Mouse (Mus musculus) Patski (cell line): ENCODE results near the gene Ociad2. TPM values are rescaled to one million over a fixed set of nuclear protein-coding genes. Genes with fewer than 3 reads are reported as not detected.

Source experiments
- ATAC-seq: fragments of 100-300 bp; one replicate; pipeline ENCODE4 v1.8.0; 2021
- CTCF ChIA-PET: fragments of 350-600 bp; sonication (Branson Sonifier 250); formaldehyde crosslinking; loops from one replicate; lab custom pipeline; 2022; ENCODE audit warnings: inconsistent platforms; lab: Charles Lee
- POLR2A ChIA-PET: fragments of 350-600 bp; sonication (Branson Sonifier 250); formaldehyde crosslinking; loops from one replicate; lab custom pipeline; 2022; ENCODE audit warnings: antibody characterized with exemption, inconsistent platforms; lab: Charles Lee
- DNase-seq: peaks from one replicate; pipeline ENCODE4 v3.0.0-alpha.2; 2011; ENCODE audit warnings: low read depth, low spot score
- H3K27me3 ChIP-seq: fragments of 371-371 bp; one replicate; pipeline ENCODE4 v1.5.1; 2021
- CTCF ChIP-seq: fragments of 100-300 bp; IDR thresholded peaks from one replicate; pipeline ENCODE4 v1.5.1; 2021
- in situ Hi-C: fragments of 300-500 bp; cut with MboI; formaldehyde crosslinking; loops from 3 replicates; pipeline ENCODE4 v1.11.1; 2018; ENCODE audit warnings: low pct_unique_long_range_greater_than_20kb, mixed read lengths
- polyA plus RNA-seq: library from polyadenylated mRNA; unstranded; gene quantifications from one replicate; pipeline ENCODE4 v1.2.3, GENCODE M21; 2021

Gene Ociad2
- polyA plus RNA-seq, 1 experiment from 2014 or later = 46.1 TPM

DNA sequence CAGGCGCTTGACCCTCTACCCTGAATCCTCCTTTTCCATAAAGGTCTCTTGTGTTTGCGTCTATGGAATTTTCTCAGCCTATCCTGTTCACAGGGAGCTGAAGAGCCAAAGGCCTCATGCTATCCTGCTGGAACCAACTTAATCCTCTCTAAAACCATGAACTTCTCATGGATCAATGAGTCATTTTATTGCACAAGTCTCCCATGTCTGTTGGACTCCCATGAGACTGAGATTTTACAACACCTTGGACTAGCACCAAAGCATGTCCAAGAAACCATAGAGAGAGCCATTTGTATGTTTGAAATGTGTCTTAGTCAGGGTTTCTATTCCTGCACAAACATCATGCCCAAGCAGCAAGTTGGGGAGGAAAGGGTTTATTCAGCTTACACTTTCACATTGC lies 26.2 kb downstream of the Ociad2 start:
- DNase-seq (no peak), ATAC-seq (peak; percentile 47)
- in situ Hi-C loops = no loop called here
- CTCF ChIA-PET = interaction anchor here (0.9 to 1.9 kb wide), 6 partner anchors 10 to 199 kb away, joined by 3 to 4 read pairs (median 4); no protein-coding TSS in a partner anchor
- H3K27me3 ChIP-seq = no peaks in the 10 kb centered on the region
- TF ChIP-seq CTCF = no peak
- POLR2A ChIA-PET = interaction anchor here (1.0 kb wide), 1 partner anchor 176 kb away, joined by 3 read pairs; no protein-coding TSS in a partner anchor

- ChIA-PET POLR2A (no interaction called here), CTCF (interaction anchor here (1.4 to 1.6 kb wide), 3 partner anchors 11 to 69 kb away, joined by 3 to 4 read pairs (median 4); no protein-coding TSS in a partner anchor)
- no peak for TF ChIP-seq CTCF
- in situ Hi-C loops = no loop called here
- DNase-seq = no peak
- no peaks in the 10 kb centered on the region for H3K27me3 ChIP-seq
- ATAC-seq = no peak
These were observed 27.2 kb downstream of the Ociad2 start for GRCm38 (mm10) chr5:73313591-73313990.

DNA sequence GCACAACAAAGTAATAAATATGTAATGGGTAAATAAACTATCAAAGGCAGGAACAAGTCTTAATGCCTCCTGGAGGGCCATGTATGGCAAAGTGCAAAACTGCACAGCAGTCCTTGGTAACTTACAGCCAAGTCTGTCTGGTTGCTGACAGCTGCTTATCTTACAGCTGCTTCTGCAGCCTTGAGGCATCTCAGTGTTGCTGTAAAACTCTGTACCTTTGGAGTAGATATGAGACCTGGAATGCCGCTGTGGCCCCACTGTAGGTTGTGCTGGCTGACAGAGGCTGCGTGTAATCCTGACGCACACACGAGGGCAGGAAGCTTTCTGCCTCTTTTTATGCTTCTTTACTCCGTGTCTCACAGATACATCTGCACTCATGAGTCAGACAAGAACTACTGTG lies 29.4 kb downstream of the Ociad2 start:
- no peak for DNase-seq
- H3K27me3 ChIP-seq = no peaks in the 10 kb centered on the region
- no peak for ATAC-seq
- no peak for TF ChIP-seq CTCF
- CTCF ChIA-PET = interaction anchor here (1.3 kb wide), 1 partner anchor 16 kb away, joined by 4 read pairs; no protein-coding TSS in a partner anchor
- POLR2A ChIA-PET = no interaction called here
- in situ Hi-C loops = no loop called here

- ATAC-seq = no peak
These were observed 30.4 kb downstream of the Ociad2 start for GRCm38 (mm10) chr5:73310401-73310800.

GRCm38 (mm10) chr5:73309496-73309895 lies 31.3 kb downstream of the Ociad2 start:
- no peaks in the 10 kb centered on the region for H3K27me3 ChIP-seq
- DNase-seq (no peak), ATAC-seq (no peak)
- ChIA-PET POLR2A (interaction anchor here (0.5 to 1.0 kb wide), 3 partner anchors 12 to 155 kb away, joined by 3 to 4 read pairs (median 3); no protein-coding TSS in a partner anchor), CTCF (interaction anchor here (0.8 to 2.1 kb wide), 3 partner anchors 10 to 73 kb away, joined by 3 to 6 read pairs (median 3); no protein-coding TSS in a partner anchor)
- in situ Hi-C loops = no loop called here
- TF ChIP-seq CTCF = no peak

More at GRCm38 (mm10) chr5:73310401-73310800, 30.4 kb downstream of the Ociad2 start:
- CTCF ChIA-PET = interaction anchor here (1.4 to 2.1 kb wide), 2 partner anchors 11 to 70 kb away, joined by 3 to 6 read pairs; no protein-coding TSS in a partner anchor
- POLR2A ChIA-PET = no interaction called here
- H3K27me3 ChIP-seq = no peaks in the 10 kb centered on the region
- DNase-seq = no peak
- in situ Hi-C loops = no loop called here
- TF ChIP-seq CTCF = no peak

DNA sequence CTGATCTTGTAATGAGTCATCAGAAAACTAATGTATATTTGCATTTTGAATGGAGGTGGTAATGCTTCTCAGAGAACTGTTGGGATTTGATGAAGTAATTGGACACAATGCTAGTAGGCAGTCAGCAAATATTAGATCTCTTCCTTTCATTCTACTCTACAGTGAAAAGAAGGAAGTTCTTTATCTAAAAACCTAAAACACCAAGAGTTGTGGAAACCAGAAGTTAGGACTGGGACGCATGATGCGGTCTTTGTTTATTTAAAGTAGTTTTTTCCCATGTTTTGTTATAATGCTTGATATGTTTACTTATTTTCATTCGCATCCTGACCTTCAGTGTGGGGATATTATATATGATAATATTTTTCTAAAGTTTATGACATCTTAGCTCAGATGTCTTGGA lies 33.5 kb downstream of the Ociad2 start:
- ChIA-PET POLR2A (no interaction called here), CTCF (interaction anchor here (1.2 kb wide), 1 partner anchor 14 kb away, joined by 3 read pairs; no protein-coding TSS in a partner anchor)
- in situ Hi-C loops = no loop called here
- TF ChIP-seq CTCF = no peak
- ATAC-seq (no peak), DNase-seq (no peak)
- H3K27me3 ChIP-seq = no peaks in the 10 kb centered on the region

- in situ Hi-C loops = no loop called here
- no peak for TF ChIP-seq CTCF
- CTCF ChIA-PET = interaction anchor here (1.4 kb wide), 1 partner anchor 9 kb away, joined by 3 read pairs; no protein-coding TSS in a partner anchor
These were observed 34.3 kb downstream of the Ociad2 start for GRCm38 (mm10) chr5:73306486-73306885.

DNA sequence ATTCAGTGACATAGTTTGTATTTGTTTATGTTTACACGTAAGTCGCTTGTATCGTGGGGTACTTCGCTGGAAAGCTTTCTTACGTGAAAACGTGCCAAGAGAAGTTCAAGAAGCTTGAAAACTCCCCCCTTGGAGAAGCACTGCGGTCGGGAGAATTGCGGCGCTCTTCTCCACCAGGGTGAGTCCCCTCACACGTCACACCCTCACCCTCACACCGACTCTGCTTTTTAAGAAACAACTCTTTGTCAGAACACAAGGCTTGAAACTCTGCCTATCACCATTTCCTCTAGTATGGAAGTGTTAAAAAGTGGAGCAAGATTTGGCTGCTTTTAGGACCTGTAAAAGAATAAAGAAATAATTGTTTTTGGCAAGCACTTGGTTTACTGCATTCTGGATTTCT lies 36.3 kb downstream of the Ociad2 start:
- no peaks in the 10 kb centered on the region for H3K27me3 ChIP-seq
- DNase-seq (no peak), ATAC-seq (no peak)
- in situ Hi-C loops = no loop called here
- ChIA-PET CTCF (interaction anchor here (1.3 to 1.8 kb wide), 3 partner anchors 10 to 171 kb away, joined by 3 to 4 read pairs (median 4); no protein-coding TSS in a partner anchor), POLR2A (no interaction called here)
- no peak for TF ChIP-seq CTCF

More at GRCm38 (mm10) chr5:73306486-73306885, 34.3 kb downstream of the Ociad2 start:
- DNase-seq (no peak), ATAC-seq (no peak)
- POLR2A ChIA-PET = no interaction called here
- H3K27me3 ChIP-seq = no peaks in the 10 kb centered on the region

GRCm38 (mm10) chr5:73301601-73302307 lies 39.1 kb downstream of the Ociad2 start:
- H3K27me3 ChIP-seq = no peaks in the 10 kb centered on the region
- no peak for DNase-seq
- in situ Hi-C loops = no loop called here
- TF ChIP-seq CTCF = no peak
- no peak for ATAC-seq
- CTCF ChIA-PET = interaction anchor here (1.6 kb wide), 2 partner anchors 11 to 12 kb away, joined by 4 to 5 read pairs; no protein-coding TSS in a partner anchor
- POLR2A ChIA-PET = no interaction called here

GRCm38 (mm10) chr5:73295916-73296315 lies 44.9 kb downstream of the Ociad2 start:
- ATAC-seq (no peak), DNase-seq (no peak)
- in situ Hi-C loops = loop anchor here (5.0 kb wide), 1 partner anchor 86 kb away; no protein-coding TSS in a partner anchor
- POLR2A ChIA-PET = interaction anchor here (0.6 kb wide), 1 partner anchor 121 kb away, joined by 3 read pairs; no protein-coding TSS in a partner anchor
- no peak for TF ChIP-seq CTCF
- CTCF ChIA-PET = interaction anchor here (1.7 kb wide), 1 partner anchor 83 kb away, joined by 6 read pairs; no protein-coding TSS in a partner anchor
- no peaks in the 10 kb centered on the region for H3K27me3 ChIP-seq
